Mouse (Mus musculus): ENCODE data around the gene Trio.

DNA sequence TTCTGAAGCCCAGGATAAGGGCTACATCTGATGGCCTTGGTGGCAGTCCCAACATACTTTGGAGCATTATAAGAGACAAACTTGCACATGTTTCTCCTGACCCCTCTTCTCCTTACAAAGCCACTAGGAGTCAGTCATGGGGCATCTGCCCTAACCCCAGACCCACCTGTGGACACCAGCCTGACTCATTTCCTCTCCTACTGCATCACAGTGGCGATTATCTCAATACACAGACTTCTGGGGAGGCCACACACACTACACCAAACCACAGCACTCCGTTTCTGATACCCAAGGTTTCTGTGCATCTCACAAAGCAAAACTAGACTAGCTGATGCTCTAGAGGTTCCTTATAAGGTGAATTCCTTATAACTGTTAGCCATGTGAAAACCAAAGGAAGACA is 153.4 kb downstream of the Trio start:
- TF ChIP-seq CTCF (IDR thresholded peaks at IDR 0.05; ENCODE audit: control insufficient read depth, insufficient read depth, low read length): no peak
- no peak for TF ChIP-seq POLR2A (IDR thresholded peaks at IDR 0.05; ENCODE audit: borderline replicate concordance, control insufficient read depth, low read depth, low read length)
